Mouse (Mus musculus) forebrain, embryonic 16.5 days (tissue): ENCODE results near the gene Olfr1392. TPM values are rescaled to one million over a fixed set of nuclear protein-coding genes. Genes with fewer than 3 reads are reported as not detected.

Experiments used
- ATAC-seq: fragments of 200-750 bp; cut with Nextera tagmentation; 2 replicates; pipeline ENCODE4 v1.8.0; 2017; ENCODE audit warnings: mild to moderate bottlenecking, moderate library complexity
- H3K27ac ChIP-seq: fragments of 300-500 bp; sonication (generic); 2 replicates; pipeline ENCODE4 v1.5.1; 2014; ENCODE audit warnings: low read length, control low read depth
- H3K27me3 ChIP-seq: fragments of 300-500 bp; sonication (generic); replicated peaks from 2 replicates; pipeline ENCODE4 v1.6.1; 2014; ENCODE audit warnings: low read length; ENCODE audit not compliant: control insufficient read depth, insufficient read depth
- H3K36me3 ChIP-seq: fragments of 300-500 bp; sonication (generic); 2 replicates; pipeline ENCODE4 v1.6.1; 2014; ENCODE audit not compliant: control insufficient read depth, insufficient read depth
- H3K4me1 ChIP-seq: fragments of 300-500 bp; sonication (generic); replicated peaks from 2 replicates; pipeline ENCODE4 v1.6.1; 2014; ENCODE audit warnings: low read length; ENCODE audit not compliant: control insufficient read depth, insufficient read depth
- H3K4me2 ChIP-seq: fragments of 300-500 bp; sonication (generic); 2 replicates; pipeline ENCODE4 v1.6.1; 2014; ENCODE audit warnings: mild to moderate bottlenecking, low read length, control low read depth
- H3K4me3 ChIP-seq: fragments of 300-500 bp; sonication (generic); replicated peaks from 2 replicates; pipeline ENCODE4 v1.5.1; 2014; ENCODE audit warnings: mild to moderate bottlenecking, low read length, control low read depth
- H3K9ac ChIP-seq: fragments of 300-500 bp; sonication (generic); replicated peaks from 2 replicates; pipeline ENCODE4 v1.6.1; 2014; ENCODE audit warnings: low read depth, low read length, control low read depth
- H3K9me3 ChIP-seq: fragments of 300-500 bp; sonication (generic); 2 replicates; pipeline ENCODE4 v1.6.1; 2016; ENCODE audit warnings: low read length; ENCODE audit not compliant: control insufficient read depth
- WGBS: fragments of 180-500 bp; shearing (Covaris S2); extraction: QIAGEN DNeasy Blood & Tissue Kit; methylation state at CpG from one replicate; pipeline ENCODE4 v1.1.7; 2014; 5-methylcytosine and 5-hydroxymethylcytosine counted together
- polyA plus RNA-seq: library from polyadenylated mRNA; unstranded; fragments of >200 nt; fragmentation: Nextera tagmentation; extraction: Ambion mirVana; gene quantifications from 2 replicates; pipeline ENCODE4 v1.2.1, GENCODE M21; 2015

Gene Olfr1392
- polyA plus RNA-seq, 1 experiment from 2014 or later = not detected

DNA sequence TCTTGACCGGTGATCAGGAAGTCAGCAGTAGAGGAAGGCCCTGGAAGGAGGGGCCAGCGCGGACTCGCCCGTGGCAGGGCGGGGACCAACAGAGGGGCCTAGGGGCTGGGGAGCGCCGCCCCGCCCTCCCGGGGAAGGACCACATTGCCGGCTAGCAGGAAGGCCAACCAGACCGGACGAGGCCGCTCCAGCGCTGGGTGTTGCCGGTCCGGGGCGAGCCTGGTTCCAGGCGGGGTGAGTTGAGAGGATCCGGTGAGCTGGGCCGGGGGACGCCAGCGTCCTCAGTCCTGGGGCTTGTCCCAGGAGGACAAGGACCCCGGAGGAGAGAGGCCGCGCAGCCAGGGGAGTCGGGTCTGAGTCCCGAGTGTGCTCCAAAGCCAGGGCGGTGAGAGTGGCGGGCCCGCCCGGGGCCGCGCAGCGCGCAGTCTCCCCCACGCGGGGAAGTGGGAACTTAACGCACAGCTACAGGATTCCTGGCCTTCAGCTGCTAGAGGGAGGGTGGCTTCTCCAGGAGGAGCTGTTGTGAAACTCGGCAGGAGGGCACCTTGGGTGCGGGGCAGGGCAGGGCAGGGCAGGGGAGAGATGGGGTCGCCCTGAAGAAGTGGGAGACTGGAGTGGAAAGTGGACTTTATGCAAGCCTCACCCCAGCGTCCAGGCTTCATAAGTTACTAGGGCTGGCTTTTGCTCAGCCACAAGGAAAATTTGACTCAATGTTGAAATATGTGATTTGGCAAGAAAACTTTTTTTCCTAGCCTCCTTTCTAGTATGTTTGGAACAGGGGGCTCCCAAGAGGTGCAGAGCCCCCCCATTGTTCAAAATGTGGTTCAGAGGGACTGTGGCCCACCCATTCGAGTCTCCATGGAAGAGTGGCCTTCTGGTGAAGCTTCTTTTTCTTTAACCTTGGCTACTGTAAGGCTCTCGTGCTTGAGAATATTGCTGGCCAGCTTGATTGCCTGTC is 34.4 kb upstream of the Olfr1392 start:
- Histone ChIP-seq H3K4me2 (peak overlapping the region; percentile 76), H3K27ac (peak overlapping the region; percentile 6; the same call in 1 of the 2 replicates), H3K36me3 (no peaks in the 10 kb centered on the region), H3K27me3 (no peaks in the 10 kb centered on the region), H3K4me1 (peaks cover 16% of the 10 kb centered on the region), H3K9me3 (no peaks in the 10 kb centered on the region), H3K9ac (peak overlapping the region; percentile 84), H3K4me3 (peak overlapping the region; percentile 64)
- ATAC-seq = peak; percentile 92
- 2% methylated on average over 45 of the region's 45 CpGs for WGBS

DNA sequence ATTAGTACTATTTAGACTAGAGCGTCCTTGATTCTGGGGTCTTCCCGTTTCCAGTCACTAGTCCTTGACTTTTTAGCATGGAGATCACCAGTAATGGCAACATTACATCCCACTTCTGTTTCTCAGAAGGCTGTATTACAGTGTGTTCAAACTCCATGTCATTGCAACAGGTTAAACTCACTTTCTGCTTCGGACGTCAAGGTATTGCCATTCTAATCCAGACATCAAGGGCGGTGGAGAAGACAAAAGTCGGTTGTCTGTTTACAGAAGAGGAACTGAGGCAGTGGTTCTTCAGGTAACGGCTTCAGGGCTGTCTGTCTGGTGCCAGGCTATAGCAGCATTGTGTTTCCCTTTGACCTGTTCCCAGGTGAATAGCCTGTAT is 33.7 kb upstream of the Olfr1392 start:
- Histone ChIP-seq H3K27me3 (no peaks in the 10 kb centered on the region), H3K4me1 (peaks cover 14% of the 10 kb centered on the region), H3K9ac (peak overlapping the region; percentile 84; the same call in 1 of the 2 replicates), H3K36me3 (no peaks in the 10 kb centered on the region), H3K9me3 (no peaks in the 10 kb centered on the region), H3K4me3 (no peak overlapping the region; the same call in 1 of the 2 replicates), H3K4me2 (peak overlapping the region; percentile 76), H3K27ac (no peak overlapping the region)
- 72% methylated on average over 7 of the region's 7 CpGs for WGBS
- ATAC-seq = no peak

DNA sequence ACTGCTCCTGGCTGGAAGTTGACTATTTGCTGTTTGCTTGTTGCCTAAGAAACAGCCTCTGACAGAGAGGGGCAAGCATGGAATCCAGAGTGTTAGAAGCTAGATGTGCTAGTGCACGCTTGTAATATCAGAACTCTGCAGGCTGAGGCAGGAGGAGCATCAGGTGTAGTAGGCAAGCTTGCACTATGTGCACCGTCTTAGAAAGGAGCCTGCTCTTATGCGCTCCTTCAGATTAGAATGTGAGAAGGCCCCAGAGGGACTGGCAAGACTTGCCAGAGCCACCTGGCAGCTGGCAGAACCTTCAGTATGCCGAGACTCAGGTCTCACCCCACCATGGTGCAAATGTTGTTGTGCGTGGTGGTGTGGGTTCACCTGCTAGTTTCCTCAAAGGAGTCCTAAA is 33.0 kb upstream of the Olfr1392 start:
- 94% methylated on average over 5 of the region's 5 CpGs for WGBS
- H3K9ac ChIP-seq = no peak overlapping the region
- H3K27me3 ChIP-seq = no peaks in the 10 kb centered on the region
- H3K9me3 ChIP-seq = no peaks in the 10 kb centered on the region
- no peak overlapping the region for H3K4me2 ChIP-seq
- peaks cover 14% of the 10 kb centered on the region for H3K4me1 ChIP-seq
- no peak overlapping the region for H3K4me3 ChIP-seq
- no peaks in the 10 kb centered on the region for H3K36me3 ChIP-seq
- ATAC-seq = no peak
- H3K27ac ChIP-seq = no peak overlapping the region

DNA sequence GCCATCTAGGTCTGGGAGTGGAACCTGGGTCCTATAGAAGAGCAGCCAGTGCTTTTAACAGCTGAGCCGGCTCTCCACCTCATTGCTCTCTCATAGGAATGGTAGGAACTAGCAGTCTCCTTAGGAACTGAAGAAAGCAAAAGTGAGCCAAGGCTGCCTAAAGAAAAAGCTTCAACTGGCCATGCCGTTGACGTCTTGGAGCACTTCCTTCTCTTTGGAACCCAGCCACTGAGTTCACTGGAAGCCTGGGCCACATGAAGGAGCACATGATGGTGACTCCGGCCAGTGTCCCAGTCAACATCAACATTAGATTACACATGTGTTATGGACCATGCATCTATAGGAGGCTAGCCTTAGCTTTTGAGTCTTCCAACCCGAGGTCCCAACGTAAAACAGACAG is 32.0 kb upstream of the Olfr1392 start:
- H3K27ac ChIP-seq = no peak overlapping the region
- no peaks in the 10 kb centered on the region for H3K9me3 ChIP-seq
- H3K9ac ChIP-seq = no peak overlapping the region
- no peak for ATAC-seq
- H3K36me3 ChIP-seq = no peaks in the 10 kb centered on the region
- no peak overlapping the region for H3K4me2 ChIP-seq
- WGBS = 89% methylated on average over 6 of the region's 6 CpGs
- H3K27me3 ChIP-seq = no peaks in the 10 kb centered on the region
- no peak overlapping the region for H3K4me3 ChIP-seq
- H3K4me1 ChIP-seq = peaks cover 14% of the 10 kb centered on the region

DNA sequence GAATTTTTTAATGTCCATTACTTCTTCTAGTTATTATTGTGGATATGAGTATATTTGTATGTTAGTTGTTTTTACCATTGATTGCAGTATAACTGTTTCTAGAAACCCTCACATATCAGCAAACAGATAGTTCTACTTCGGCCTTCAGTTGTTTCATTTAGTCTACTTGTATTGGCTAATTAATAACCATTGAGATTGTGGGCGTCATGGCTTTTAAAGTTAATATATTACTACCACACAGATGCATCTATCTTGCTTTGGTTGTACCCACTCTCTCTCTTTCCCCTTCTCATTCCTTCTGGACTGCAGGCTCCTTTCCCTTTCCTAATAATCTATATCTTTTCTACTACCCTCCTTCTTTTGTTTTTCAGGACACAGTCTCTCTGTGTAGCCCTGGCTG is 25.8 kb upstream of the Olfr1392 start:
- H3K9me3 ChIP-seq = no peaks in the 10 kb centered on the region
- H3K4me2 ChIP-seq = no peak overlapping the region
- H3K4me1 ChIP-seq = no peaks in the 10 kb centered on the region
- 96% methylated on average over 2 of the region's 2 CpGs for WGBS
- H3K36me3 ChIP-seq = peaks cover 5% of the 10 kb centered on the region
- ATAC-seq = no peak
- no peak overlapping the region for H3K4me3 ChIP-seq
- H3K27me3 ChIP-seq = no peaks in the 10 kb centered on the region
- H3K27ac ChIP-seq = no peak overlapping the region
- H3K9ac ChIP-seq = no peak overlapping the region

DNA sequence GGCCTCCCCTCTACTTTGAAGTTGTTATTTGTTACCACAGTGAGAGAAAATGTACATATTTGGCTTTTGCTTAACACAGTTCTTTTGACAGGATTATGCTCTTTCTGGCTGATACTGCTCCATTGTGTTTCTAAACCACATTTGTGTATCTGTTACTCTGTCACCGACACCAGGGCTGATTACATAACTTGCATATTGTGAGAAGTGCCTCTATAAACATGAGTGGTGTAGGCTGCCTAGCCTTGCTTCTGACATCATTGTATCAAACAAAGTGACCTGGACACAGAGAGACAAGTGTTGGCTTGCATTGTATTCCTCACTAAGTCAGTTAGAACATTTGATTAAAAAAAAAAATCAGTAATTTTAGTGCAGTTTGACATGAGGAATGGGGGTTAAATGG is 25.3 kb upstream of the Olfr1392 start:
- Histone ChIP-seq H3K4me3 (no peak overlapping the region), H3K4me2 (no peak overlapping the region), H3K9me3 (no peaks in the 10 kb centered on the region), H3K36me3 (peaks cover 5% of the 10 kb centered on the region), H3K9ac (no peak overlapping the region), H3K4me1 (no peaks in the 10 kb centered on the region), H3K27ac (no peak overlapping the region), H3K27me3 (no peaks in the 10 kb centered on the region)
- 83% methylated on average over 1 of the region's 1 CpGs for WGBS
- ATAC-seq = no peak

DNA sequence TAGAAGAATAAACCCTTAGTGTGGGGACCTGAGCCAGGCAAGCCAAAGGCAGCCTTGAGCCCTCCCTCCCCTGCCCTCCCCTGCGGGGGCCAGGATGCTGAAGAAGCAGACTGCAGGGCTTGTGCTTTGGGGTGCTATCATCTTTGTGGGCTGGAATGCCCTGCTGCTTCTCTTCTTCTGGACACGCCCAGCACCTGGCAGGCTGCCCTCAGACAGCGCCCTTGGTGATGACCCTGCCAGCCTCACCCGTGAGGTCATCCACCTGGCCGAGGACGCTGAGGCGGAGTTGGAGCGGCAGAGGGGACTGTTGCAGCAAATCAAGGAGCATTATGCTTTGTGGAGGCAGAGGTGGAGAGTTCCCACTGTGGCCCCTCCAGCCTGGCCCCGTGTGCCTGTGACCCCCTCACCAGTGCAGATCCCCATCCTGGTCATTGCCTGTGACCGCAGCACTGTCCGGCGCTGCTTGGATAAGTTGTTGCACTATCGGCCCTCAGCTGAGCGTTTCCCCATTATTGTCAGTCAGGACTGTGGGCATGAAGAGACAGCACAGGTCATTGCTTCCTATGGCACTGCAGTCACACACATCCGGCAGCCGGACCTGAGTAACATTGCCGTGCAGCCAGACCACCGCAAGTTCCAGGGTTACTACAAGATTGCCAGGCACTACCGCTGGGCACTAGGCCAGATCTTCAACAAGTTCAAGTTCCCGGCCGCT is 24.3 kb upstream of the Olfr1392 start:
- H3K4me1 ChIP-seq = no peaks in the 10 kb centered on the region
- no peak overlapping the region for H3K4me3 ChIP-seq
- WGBS = 91% methylated on average over 21 of the region's 21 CpGs
- no peak for ATAC-seq
- no peak overlapping the region for H3K27ac ChIP-seq
- no peak overlapping the region for H3K9ac ChIP-seq
- H3K9me3 ChIP-seq = no peaks in the 10 kb centered on the region
- H3K27me3 ChIP-seq = no peaks in the 10 kb centered on the region
- H3K36me3 ChIP-seq = peaks cover 5% of the 10 kb centered on the region
- H3K4me2 ChIP-seq = no peak overlapping the region

DNA sequence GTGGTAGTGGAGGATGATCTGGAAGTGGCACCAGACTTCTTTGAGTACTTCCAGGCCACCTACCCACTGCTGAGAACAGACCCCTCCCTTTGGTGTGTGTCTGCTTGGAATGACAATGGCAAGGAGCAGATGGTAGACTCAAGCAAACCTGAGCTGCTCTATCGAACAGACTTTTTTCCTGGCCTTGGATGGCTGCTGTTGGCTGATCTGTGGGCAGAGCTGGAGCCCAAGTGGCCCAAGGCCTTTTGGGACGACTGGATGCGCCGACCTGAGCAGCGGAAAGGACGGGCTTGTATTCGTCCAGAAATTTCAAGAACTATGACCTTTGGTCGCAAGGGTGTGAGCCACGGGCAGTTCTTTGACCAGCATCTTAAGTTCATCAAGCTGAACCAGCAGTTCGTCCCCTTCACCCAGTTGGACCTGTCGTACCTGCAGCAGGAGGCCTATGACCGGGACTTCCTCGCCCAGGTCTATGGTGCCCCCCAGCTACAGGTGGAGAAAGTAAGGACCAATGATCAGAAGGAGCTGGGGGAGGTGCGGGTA is 23.7 kb upstream of the Olfr1392 start:
- Histone ChIP-seq H3K4me1 (no peaks in the 10 kb centered on the region), H3K36me3 (peaks cover 5% of the 10 kb centered on the region), H3K4me3 (no peak overlapping the region), H3K27me3 (no peaks in the 10 kb centered on the region), H3K27ac (no peak overlapping the region), H3K9ac (no peak overlapping the region), H3K4me2 (no peak overlapping the region), H3K9me3 (no peaks in the 10 kb centered on the region)
- ATAC-seq = no peak
- WGBS = 95% methylated on average over 14 of the region's 14 CpGs

DNA sequence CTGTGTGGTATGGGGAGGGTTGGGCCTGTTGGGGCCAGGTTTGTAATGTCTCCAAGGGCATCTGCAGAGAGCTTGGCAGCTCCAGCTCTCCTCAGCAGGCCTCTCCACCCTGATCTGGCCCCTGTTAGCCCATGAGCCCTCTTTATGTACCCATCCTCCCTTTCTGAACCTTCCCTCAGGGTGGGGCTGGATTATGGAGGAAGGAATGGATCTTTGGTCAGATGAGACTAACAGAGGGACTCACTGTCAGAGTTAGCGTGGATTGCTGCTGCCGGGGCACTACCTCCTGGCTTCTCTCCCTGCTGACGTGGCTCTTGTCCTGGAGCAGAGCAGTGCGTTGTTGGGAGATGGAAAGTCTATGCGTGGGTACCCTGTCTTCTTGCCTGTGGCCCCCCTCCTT is 22.8 kb upstream of the Olfr1392 start:
- no peak for ATAC-seq
- no peaks in the 10 kb centered on the region for H3K4me1 ChIP-seq
- peaks cover 5% of the 10 kb centered on the region for H3K36me3 ChIP-seq
- H3K4me2 ChIP-seq = no peak overlapping the region
- H3K27ac ChIP-seq = no peak overlapping the region
- no peaks in the 10 kb centered on the region for H3K9me3 ChIP-seq
- H3K27me3 ChIP-seq = no peaks in the 10 kb centered on the region
- 90% methylated on average over 5 of the region's 5 CpGs for WGBS
- H3K9ac ChIP-seq = no peak overlapping the region
- H3K4me3 ChIP-seq = no peak overlapping the region
